Mouse (Mus musculus): ENCODE data around the gene Il6st. TPM values are rescaled to one million over a fixed set of nuclear protein-coding genes. Genes with fewer than 3 reads are reported as not detected.

Gene Il6st
- polyA plus RNA-seq, 1 experiment = 65.0 TPM

DNA sequence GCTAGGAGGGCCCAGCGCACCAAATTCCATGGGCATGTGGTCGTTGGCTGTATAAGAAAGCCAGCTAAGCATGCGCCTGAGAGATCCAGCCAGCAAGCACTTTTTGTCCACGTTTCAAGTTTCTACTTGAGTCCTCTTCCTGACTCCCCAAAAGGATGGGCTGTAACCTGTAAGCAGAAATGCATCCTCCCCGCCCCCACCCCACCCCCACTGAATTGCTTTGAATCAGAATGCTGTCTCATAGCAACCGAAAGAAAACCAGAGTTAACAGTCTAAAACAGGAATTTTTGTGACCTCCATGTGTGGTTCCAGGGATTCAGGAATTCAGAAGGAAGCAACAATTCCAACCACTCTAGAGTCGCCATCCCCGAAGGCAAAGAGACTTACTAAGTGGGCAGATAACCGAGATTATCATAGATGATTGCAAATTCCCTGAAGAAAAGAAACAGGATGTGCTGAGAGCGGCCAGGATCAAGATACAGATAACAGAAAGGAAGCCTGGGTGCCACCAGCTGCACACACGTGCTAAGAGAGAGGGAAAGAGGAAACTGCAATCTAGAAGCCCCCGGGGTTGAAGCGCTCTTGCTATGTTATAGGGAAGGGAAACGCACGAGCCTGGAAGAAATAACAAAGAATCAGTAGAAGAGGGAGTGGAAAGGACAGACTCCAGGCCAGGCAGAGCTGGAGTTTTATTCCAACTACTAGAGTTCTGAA lies 24.6 kb upstream of the Il6st start:
- TF ChIP-seq CTCF (IDR thresholded peaks at IDR 0.05; ENCODE audit: low read depth, low read length) (no peak), POLR2A (IDR thresholded peaks at IDR 0.05; ENCODE audit: insufficient read depth, low read length) (no peak), EP300 (IDR thresholded peaks at IDR 0.05; ENCODE audit: insufficient read depth, low read depth, low read length) (no peak)
- Histone ChIP-seq H3K4me3 (ENCODE audit: low read depth, low read length) (no peak overlapping the region), H3K27me3 (ENCODE audit: control insufficient read depth, insufficient read depth, low read length, poor library complexity, severe bottlenecking) (no peaks in the 10 kb centered on the region), H3K9ac (ENCODE audit: low read depth, poor library complexity, severe bottlenecking) (no peak overlapping the region), H3K27ac (ENCODE audit: insufficient read depth, low read length) (peak overlapping the region; percentile 92), H3K9me3 (replicated peaks; ENCODE audit: control insufficient read depth, insufficient read depth, low read length, poor library complexity, severe bottlenecking) (no peaks in the 10 kb centered on the region), H3K36me3 (ENCODE audit: control insufficient read depth, insufficient read depth, low read length, poor library complexity, severe bottlenecking) (no peaks in the 10 kb centered on the region), H3K4me1 (ENCODE audit: control insufficient read depth, insufficient read depth, low read length) (peaks cover 6% of the 10 kb centered on the region)

DNA sequence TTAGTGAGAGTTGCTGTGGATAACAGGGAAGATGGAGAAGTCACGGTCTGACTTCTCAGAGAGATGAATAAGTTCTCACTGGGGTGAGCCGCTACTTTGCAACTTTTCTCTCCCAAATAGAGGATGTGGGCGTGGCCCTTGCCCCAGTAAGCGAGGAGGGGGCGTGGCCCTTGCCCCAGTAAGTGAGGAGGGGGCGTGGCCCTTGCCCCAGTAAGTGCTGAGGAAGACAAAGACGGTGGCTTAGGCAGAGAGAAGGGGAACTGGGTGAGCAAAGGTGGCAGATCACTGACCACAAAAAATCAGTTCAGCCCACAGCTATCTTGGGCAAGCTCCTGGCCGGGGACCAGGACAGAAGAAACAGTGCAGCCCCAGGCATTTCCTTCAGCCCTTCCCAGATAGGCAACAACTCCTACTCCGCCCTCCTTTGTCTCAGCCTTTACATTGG lies 23.9 kb upstream of the Il6st start:
- Histone ChIP-seq H3K4me3 (ENCODE audit: low read depth, low read length) (peak overlapping the region; percentile 23; the same call in 1 of the 2 replicates), H3K27me3 (ENCODE audit: control insufficient read depth, insufficient read depth, low read length, poor library complexity, severe bottlenecking) (no peaks in the 10 kb centered on the region), H3K36me3 (ENCODE audit: control insufficient read depth, insufficient read depth, low read length, poor library complexity, severe bottlenecking) (no peaks in the 10 kb centered on the region), H3K9ac (ENCODE audit: low read depth, poor library complexity, severe bottlenecking) (no peak overlapping the region), H3K9me3 (replicated peaks; ENCODE audit: control insufficient read depth, insufficient read depth, low read length, poor library complexity, severe bottlenecking) (no peaks in the 10 kb centered on the region), H3K27ac (ENCODE audit: insufficient read depth, low read length) (peak overlapping the region; percentile 92), H3K4me1 (ENCODE audit: control insufficient read depth, insufficient read depth, low read length) (peaks cover 6% of the 10 kb centered on the region)
- TF ChIP-seq CTCF (IDR thresholded peaks at IDR 0.05; ENCODE audit: low read depth, low read length) = no peak
- no peak for TF ChIP-seq POLR2A (IDR thresholded peaks at IDR 0.05; ENCODE audit: insufficient read depth, low read length)
- TF ChIP-seq EP300 (IDR thresholded peaks at IDR 0.05; ENCODE audit: insufficient read depth, low read depth, low read length) = peak; percentile 84

DNA sequence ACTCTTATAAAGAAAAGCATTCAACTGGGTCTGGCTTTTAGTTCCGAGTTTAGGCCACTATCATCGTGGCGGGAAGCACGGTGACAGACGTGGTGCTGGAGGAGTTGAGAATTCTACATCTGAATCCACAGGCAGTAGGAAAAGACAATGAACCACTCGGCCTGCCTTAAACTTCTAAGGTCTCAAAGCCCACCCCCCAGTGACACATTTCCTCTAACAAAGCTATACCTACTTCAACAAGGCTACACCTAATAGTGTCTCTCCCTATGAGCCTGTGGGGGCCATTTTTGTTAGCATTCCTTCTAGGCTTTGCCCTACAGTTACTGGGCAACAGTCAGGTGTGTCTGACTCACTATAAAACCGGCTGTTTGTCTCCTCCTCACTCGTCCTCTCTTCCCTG lies 23.2 kb upstream of the Il6st start:
- Histone ChIP-seq H3K9me3 (replicated peaks; ENCODE audit: control insufficient read depth, insufficient read depth, low read length, poor library complexity, severe bottlenecking) (no peaks in the 10 kb centered on the region), H3K36me3 (ENCODE audit: control insufficient read depth, insufficient read depth, low read length, poor library complexity, severe bottlenecking) (no peaks in the 10 kb centered on the region), H3K4me1 (ENCODE audit: control insufficient read depth, insufficient read depth, low read length) (peaks cover 6% of the 10 kb centered on the region), H3K4me3 (ENCODE audit: low read depth, low read length) (0 out of 2 replicates have a peak overlapping the region, but pooled peaks have one; percentile 1), H3K27ac (ENCODE audit: insufficient read depth, low read length) (peak overlapping the region; percentile 92), H3K27me3 (ENCODE audit: control insufficient read depth, insufficient read depth, low read length, poor library complexity, severe bottlenecking) (no peaks in the 10 kb centered on the region), H3K9ac (ENCODE audit: low read depth, poor library complexity, severe bottlenecking) (no peak overlapping the region; the same call in 1 of the 2 replicates)
- TF ChIP-seq CTCF (IDR thresholded peaks at IDR 0.05; ENCODE audit: low read depth, low read length) (no peak), EP300 (IDR thresholded peaks at IDR 0.05; ENCODE audit: insufficient read depth, low read depth, low read length) (peak; percentile 73)

DNA sequence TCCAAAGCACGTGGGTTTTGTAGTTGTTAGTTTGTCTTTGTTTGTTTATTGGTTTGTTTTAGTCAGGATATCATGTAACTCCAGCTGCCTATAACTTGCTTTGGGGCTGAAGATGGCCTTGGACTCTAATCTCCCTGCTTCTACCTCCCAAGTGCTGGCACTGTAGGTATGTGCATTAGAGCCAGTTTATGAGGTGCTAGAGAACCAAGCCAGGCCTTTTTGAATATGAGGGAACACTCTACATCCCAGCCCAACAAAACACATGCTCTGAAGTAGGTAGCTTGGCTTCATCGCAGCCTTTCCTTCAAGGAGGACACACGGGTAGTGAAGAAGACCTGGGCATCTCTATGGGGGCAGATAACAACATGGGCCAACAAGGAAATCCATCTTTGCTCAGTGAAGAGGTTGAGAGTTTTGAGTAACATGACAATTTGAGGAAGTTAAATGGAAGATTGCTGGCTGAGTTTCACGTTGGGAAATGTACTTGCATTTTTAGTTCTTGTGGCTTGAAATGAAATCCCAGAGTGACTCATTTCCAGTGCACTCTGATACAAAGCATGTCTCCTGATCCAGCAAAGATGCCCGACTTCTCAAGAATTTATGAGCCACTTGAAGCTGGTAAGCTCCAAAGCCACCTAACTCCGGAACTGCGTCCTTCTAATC lies 20.9 kb upstream of the Il6st start:
- no peak for TF ChIP-seq EP300 (IDR thresholded peaks at IDR 0.05; ENCODE audit: insufficient read depth, low read depth, low read length)
- H3K27ac ChIP-seq (ENCODE audit: insufficient read depth, low read length) = no peak overlapping the region

DNA sequence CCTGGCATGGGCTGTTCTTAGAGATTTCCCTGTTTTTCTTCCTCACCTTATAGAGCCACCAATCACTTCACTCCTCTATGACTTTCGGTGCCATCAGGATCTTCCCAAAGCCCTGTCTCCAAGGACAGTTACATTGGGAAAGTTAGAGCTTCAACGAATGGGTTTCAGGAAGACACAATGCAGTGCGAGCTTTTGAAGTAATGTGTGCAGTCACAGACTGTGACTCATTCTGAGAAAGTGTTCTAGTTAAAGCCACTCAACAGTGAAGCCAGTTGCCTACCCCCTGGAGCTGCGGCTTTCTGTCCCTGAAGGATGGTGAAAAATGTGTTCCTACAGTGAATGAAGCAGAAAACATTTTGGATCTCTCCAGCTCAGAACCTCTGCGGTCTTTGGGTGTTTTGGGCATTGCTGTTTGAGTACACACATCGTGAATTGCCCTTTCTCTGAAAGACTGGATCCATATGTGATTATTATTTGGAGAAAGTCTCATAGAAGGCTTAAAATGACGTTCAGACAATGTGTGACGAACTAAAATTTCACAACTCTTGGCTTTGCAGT lies 16.7 kb upstream of the Il6st start:
- no peak overlapping the region for H3K27ac ChIP-seq (ENCODE audit: insufficient read depth, low read length)
- H3K9me3 ChIP-seq (replicated peaks; ENCODE audit: control insufficient read depth, insufficient read depth, low read length, poor library complexity, severe bottlenecking) = no peaks in the 10 kb centered on the region
- no peak for TF ChIP-seq EP300 (IDR thresholded peaks at IDR 0.05; ENCODE audit: insufficient read depth, low read depth, low read length)
- no peak overlapping the region for H3K9ac ChIP-seq (ENCODE audit: low read depth, poor library complexity, severe bottlenecking)
- no peaks in the 10 kb centered on the region for H3K4me1 ChIP-seq (ENCODE audit: control insufficient read depth, insufficient read depth, low read length)
- H3K27me3 ChIP-seq (ENCODE audit: control insufficient read depth, insufficient read depth, low read length, poor library complexity, severe bottlenecking) = no peaks in the 10 kb centered on the region
- H3K4me3 ChIP-seq (ENCODE audit: low read depth, low read length) = no peak overlapping the region
- H3K36me3 ChIP-seq (ENCODE audit: control insufficient read depth, insufficient read depth, low read length, poor library complexity, severe bottlenecking) = no peaks in the 10 kb centered on the region

More for the DNA sequence above, 20.9 kb upstream of the Il6st start:
- Histone ChIP-seq H3K9me3 (replicated peaks; ENCODE audit: control insufficient read depth, insufficient read depth, low read length, poor library complexity, severe bottlenecking) (no peaks in the 10 kb centered on the region), H3K36me3 (ENCODE audit: control insufficient read depth, insufficient read depth, low read length, poor library complexity, severe bottlenecking) (no peaks in the 10 kb centered on the region), H3K27me3 (ENCODE audit: control insufficient read depth, insufficient read depth, low read length, poor library complexity, severe bottlenecking) (no peaks in the 10 kb centered on the region), H3K9ac (ENCODE audit: low read depth, poor library complexity, severe bottlenecking) (no peak overlapping the region), H3K4me3 (ENCODE audit: low read depth, low read length) (no peak overlapping the region), H3K4me1 (ENCODE audit: control insufficient read depth, insufficient read depth, low read length) (peaks cover 6% of the 10 kb centered on the region)

DNA sequence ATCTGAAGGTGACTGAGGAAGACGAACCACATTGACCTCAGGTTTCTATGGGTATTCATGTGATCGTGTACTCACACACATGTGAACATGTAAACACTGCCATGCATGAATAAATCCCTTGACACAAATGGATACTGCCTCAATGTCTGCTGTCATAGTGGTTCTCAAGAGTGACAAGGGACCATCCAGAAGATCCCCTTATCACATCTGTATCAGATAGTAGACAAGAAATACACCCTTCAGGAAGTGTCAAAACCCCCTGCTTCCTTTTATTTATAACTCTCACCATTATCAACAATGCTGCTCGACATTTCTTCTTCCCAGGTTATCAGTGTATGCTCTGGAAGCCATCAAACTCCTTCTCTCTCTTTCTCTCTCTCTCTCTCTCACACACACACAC lies 13.7 kb upstream of the Il6st start:
- H3K27me3 ChIP-seq (ENCODE audit: control insufficient read depth, insufficient read depth, low read length, poor library complexity, severe bottlenecking) = no peaks in the 10 kb centered on the region
- no peaks in the 10 kb centered on the region for H3K4me1 ChIP-seq (ENCODE audit: control insufficient read depth, insufficient read depth, low read length)
- no peak overlapping the region for H3K9ac ChIP-seq (ENCODE audit: low read depth, poor library complexity, severe bottlenecking)
- H3K9me3 ChIP-seq (replicated peaks; ENCODE audit: control insufficient read depth, insufficient read depth, low read length, poor library complexity, severe bottlenecking) = no peaks in the 10 kb centered on the region
- H3K36me3 ChIP-seq (ENCODE audit: control insufficient read depth, insufficient read depth, low read length, poor library complexity, severe bottlenecking) = no peaks in the 10 kb centered on the region
- TF ChIP-seq CTCF (IDR thresholded peaks at IDR 0.05; ENCODE audit: low read depth, low read length) (no peak), EP300 (IDR thresholded peaks at IDR 0.05; ENCODE audit: insufficient read depth, low read depth, low read length) (no peak), POLR2A (IDR thresholded peaks at IDR 0.05; ENCODE audit: insufficient read depth, low read length) (no peak)
- no peak overlapping the region for H3K27ac ChIP-seq (ENCODE audit: insufficient read depth, low read length)
- H3K4me3 ChIP-seq (ENCODE audit: low read depth, low read length) = no peak overlapping the region
